Mouse (Mus musculus) ovary, adult 10 weeks (tissue): ENCODE results near the gene Srrt. TPM values are rescaled to one million over a fixed set of nuclear protein-coding genes. Genes with fewer than 3 reads are reported as not detected.

ENCODE experiments used
- polyA plus RNA-seq: library from polyadenylated mRNA; stranded (reverse); fragments of 350-450 nt; fragmentation: Illumina TruSeq; extraction: RNeasy Lipid Tissue Mini Kit (QIAGEN cat#74804); gene quantifications from one replicate; pipeline ENCODE4 v1.2.3, GENCODE M21; 2014

Srrt gene
- polyA plus RNA-seq = 26.4 TPM

DNA sequence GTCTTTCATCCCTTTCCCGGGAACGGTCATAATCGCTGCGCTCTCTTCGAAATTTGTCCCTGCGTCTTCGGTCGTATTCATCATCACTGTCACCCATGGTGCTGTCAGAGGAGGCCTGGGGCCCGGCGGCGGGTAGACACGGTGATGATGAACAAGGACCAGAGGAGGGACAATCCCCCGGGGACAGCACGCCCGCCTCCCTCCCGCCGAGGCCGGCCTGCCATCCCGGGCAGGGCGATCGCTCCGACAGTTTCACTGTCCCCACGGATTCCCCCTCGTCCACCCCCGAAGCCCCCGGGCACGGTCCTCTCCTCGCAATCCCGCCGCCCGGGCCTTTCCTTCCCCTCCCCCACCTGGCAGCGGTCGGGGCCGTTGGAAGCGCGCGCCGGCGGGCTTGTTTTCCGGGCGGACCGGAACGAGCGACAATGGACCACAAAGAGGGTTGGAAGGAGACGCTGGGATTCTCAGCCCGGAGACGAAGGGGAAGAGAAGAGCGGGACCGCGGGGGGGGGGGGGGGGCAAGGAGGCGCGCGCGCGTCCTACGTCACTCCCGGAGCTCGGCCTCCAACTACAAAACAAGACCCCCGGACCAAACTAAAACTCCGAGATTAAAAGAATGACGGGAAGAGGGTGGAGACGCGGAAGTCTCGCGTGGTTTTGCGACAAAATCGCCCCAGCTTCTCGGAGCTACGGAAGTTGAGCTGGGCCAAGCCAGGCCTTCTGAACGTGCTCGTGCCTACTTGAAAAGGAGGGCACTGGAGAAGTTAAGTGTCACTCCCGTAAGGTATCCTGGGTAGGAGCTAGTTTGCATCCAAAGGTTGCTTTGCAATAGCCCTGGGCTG is at the start of gene Srrt:
Gene Srrt (minus strand): TSS at position 604 of the 842 bp plus-strand sequence.

DNA sequence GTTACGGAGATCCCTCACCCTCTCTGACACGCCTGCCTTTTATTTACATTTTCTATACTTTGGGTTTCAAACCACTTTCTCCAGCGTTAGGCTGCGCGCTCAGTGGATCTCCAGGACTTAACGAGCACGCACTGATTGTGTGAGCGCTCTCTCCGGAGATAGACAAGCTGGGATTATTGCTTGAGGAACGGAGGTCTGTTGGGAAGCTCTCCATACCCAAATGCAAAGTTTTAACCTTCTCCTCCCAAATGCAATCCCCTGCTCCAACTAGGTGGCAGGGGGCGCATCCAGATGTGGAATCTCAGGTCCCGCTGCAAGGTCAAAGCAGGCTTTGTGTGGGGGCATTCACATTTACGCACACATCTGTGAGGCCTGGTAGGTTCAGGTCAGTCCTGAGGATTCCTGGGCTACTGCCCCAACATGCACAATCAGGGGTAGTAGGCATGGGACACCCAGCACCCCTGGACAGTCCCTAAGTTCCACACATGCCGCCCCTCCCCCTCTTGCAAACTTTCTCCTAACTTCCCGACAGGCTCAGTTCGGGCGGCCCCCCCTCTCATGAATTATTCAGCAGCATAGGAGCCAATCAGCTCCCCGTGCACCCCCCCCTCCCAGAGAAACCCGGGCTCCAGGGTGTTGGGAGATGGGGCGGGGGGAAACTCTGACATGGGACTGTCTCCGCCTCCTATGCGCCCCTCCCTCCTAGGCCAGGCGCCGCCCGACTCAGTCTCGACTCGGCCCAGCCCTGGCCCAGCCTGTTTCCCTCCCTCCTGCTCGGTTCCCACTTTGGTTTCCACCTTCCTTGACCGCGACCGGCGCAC is 42.1 kb upstream of the Srrt start, which contains the start of gene Ephb4:
Gene Ephb4 (plus strand): TSS at position 726 of the 821 bp plus-strand sequence.

DNA sequence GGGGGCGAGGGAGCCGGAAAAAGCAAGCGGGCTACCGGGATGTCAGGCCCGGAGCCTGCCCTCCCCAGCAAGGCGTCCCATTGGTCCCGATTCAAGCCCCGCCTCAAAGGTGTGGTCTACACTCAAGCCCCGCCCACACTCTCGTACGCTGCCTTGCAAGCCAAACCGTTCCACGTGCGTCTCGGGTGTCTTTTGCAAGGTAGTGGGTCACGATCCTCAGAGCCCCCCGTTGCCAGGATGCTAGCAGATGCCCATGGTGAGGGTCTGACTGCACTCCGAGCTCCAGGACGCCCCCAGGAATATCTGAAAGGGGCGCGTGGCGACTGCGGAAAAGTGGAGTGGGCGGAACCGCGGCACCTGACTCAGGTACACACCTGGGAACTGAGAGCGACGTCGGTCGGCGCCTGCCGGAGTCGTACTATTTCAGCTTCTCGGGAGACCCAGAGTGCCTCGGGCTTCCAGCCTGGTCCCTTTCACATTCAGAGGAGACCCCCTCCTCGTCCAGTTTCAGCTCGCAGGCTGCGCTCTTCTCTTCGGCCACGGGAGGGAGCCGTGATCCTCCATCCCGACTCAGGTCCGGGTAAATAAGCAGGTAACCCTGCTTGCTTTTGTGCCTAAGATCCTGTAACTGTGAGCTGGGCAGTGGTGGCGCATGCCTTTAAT is 26.2 kb upstream of the Srrt start, which contains the start of gene Slc12a9:
Gene Slc12a9 (minus strand): TSS at position 86 of the 663 bp plus-strand sequence.

DNA sequence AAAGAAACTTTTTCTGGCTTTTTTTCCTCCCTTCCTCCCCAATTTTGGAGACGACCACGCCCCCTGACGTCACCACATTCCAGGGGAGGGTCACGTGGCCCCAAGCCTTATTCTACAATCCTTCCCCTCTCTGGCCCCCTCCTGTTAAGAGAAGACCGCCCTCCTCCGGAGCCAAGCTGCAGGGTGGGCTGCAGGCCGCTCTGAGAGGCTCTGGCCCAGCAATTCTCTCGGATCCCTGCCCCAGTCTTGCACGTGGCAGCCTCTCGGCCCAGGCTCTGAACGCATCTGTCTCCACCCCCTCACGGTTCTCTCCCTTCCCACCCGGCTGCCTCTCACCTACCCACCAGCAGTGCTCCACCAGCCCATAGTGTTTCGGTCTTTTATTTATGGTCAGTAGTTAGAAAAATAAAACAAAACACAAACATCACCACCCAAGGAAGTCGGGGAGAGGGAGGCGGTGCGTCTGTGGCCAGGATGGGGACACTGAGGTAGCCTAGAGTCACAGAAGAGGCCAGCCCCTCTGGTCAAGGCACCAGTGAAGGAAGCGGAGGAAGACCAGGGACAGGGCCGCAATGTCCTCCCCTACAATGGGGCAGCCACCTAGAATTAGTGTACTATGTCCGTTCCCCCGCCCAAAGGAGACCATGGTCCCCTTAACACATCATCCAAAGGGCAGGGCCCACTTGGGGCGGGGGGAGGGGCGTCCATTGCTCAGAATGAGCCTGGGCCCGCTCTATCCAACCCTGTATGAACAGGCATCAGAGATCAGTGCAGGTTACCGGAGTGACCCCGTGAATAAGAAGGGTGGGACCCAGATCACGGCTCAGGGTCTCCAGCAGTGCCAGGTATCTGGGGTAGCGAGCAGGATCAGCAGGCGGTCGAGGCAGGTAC is 7.0 kb upstream of the Srrt start, which contains the start of gene Trip6:
Gene Trip6 (minus strand): TSS at position 212 of the 891 bp plus-strand sequence.

DNA sequence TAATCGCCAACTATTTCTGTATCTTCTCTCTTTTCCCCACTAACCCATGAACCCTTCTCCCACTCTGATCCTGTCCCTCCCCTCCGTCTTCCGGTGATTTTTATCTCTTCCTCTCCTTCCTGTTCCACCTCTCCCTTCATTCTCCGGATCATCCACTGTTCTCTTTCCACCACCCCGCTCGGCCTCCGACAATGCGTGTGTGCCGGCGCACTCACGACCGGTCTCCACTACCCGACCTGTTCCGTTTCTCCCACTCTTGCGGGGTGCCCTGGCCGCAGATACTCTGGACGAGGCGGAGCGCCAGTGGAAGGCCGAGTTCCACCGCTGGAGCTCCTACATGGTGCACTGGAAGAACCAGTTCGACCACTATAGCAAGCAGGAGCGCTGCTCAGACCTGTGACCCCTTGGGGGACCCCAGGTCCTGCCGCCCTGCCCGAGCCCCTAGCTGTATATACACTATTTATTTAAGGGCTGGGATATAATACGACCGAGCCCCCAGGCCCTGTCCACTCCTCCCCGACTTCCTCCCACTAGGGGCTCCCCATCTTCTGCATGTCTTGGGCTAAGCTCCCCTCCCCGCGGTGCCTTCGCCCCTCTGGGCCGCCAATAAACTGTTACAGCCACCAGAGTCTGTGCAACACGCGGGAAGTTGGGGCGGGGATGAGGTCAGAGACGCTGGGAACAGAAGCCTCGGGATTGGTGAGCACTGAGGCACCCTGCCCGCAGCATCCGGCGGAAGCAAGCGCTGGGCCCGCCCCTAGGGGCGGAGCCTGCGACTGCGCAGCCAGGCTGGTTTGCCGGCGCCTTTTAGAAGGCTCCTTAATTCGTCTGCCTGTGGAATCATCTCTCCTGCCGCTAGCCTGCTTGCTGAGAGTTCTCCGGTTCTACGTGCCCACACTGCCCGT is 13.4 kb downstream of the Srrt start, which contains the start of gene Ufsp1:
Gene Ufsp1 (plus strand): TSS at position 791 of the 905 bp plus-strand sequence.

DNA sequence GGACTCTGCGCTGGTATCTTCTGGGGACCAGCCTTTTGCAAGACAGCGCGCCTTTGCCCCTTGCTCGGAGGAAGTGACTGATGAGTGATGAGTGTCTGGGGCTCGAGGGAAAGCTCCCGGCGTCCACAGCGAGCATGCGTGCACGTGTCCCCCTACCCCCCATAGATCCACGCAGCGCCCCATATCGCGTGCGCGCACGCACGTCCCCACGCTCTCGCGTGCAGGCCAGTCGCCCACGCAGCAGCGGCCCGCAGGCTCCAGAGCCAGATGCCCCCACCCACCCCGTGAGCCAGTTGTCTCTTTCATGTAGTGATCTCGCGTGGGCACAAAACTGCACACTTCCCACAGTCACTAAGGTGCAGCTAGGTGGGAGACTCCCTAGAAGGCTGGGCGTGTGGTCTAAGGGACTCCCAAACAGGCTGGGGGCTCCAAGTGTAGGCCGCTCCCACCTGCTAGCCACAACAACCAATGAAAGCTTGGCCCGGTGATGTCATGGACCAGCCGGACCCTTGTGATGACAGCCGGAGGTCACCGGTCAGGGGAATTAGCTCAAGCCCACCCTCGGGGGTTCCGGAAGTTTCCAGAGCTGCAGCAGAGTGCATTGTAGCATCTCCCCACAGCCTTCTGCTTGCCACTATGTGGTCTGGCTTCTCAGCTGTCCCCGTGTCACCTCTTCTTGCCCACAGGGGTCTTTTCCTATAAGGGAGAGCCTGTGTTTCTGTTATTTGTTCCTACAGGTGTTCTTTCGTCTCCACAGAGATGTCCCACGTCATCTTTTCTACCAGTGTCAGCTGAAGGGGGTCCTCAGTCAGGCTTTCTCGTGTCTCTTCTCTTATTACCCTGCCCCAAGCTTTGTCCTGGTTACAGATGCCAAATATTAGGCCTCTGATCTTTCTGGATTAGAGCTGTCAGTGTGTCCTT is 20.2 kb downstream of the Srrt start, which contains the start of gene Ache:
Gene Ache (plus strand): TSS at position 488 of the 921 bp plus-strand sequence.

Other genes with a start within 250 kb of the Srrt start
- 1.1 TPM for gene Serpine1, start 235.4 kb downstream of the Srrt start, polyA plus RNA-seq
- gene Trim56, start 191.5 kb downstream of the Srrt start, polyA plus RNA-seq = 33.9 TPM
- 0.34 TPM for gene Muc3, start 158.4 kb downstream of the Srrt start, polyA plus RNA-seq
- not detected for gene Muc3a, start 95.3 kb downstream of the Srrt start, polyA plus RNA-seq
- gene Ache, start 20.2 kb downstream of the Srrt start, polyA plus RNA-seq = not detected
- 2.2 TPM for gene Ufsp1, start 13.0 kb downstream of the Srrt start, polyA plus RNA-seq
- gene Trip6, start 6.7 kb upstream of the Srrt start, polyA plus RNA-seq = 0.20 TPM
- gene Slc12a9, start 25.9 kb upstream of the Srrt start, polyA plus RNA-seq = not detected
- gene Ephb4, start 42.4 kb upstream of the Srrt start, polyA plus RNA-seq = 9.1 TPM
- not detected for gene Zan, start 169.4 kb upstream of the Srrt start, polyA plus RNA-seq
- gene Pop7, start 194.8 kb upstream of the Srrt start, polyA plus RNA-seq = not detected
- 2.0 TPM for gene Gigyf1, start 210.9 kb upstream of the Srrt start, polyA plus RNA-seq
- not detected for gene Epo, start 225.6 kb upstream of the Srrt start, polyA plus RNA-seq
- gene Gnb2, start 225.8 kb upstream of the Srrt start, polyA plus RNA-seq = 0.46 TPM
- not detected for gene Actl6b, start 245.8 kb upstream of the Srrt start, polyA plus RNA-seq